Mouse (Mus musculus) liver, embryonic 14.5 days (tissue): ENCODE results near the gene Fgf10. TPM values are rescaled to one million over a fixed set of nuclear protein-coding genes. Genes with fewer than 3 reads are reported as not detected.

Source experiments
- ATAC-seq: fragments of 200-750 bp; cut with Nextera tagmentation; 2 replicates; pipeline ENCODE4 v1.8.0; 2017; ENCODE audit warnings: moderate number of reproducible peaks, mild to moderate bottlenecking, moderate library complexity; ENCODE audit not compliant: insufficient read depth
- DNase-seq, 3 experiments: peaks; one replicate each; pipeline ENCODE4 v3.0.0-alpha.2; 2012 to 2013; ENCODE audit warnings: low read depth in 3 of 3, low spot score in 3 of 3
- H3K27ac ChIP-seq: fragments of 300-500 bp; sonication (generic); 2 replicates; pipeline ENCODE4 v1.5.1; 2014; ENCODE audit warnings: moderate library complexity, mild to moderate bottlenecking, control low read depth, inconsistent platforms
- H3K27me3 ChIP-seq: fragments of 300-500 bp; sonication (generic); 2 replicates; pipeline ENCODE4 v1.6.1; 2014; ENCODE audit warnings: mild to moderate bottlenecking, low read length, moderate library complexity; ENCODE audit not compliant: control insufficient read depth, insufficient read depth
- H3K36me3 ChIP-seq: fragments of 300-500 bp; sonication (generic); replicated peaks from 2 replicates; pipeline ENCODE4 v1.6.1; 2014; ENCODE audit warnings: low read depth; ENCODE audit not compliant: control insufficient read depth, insufficient read depth
- H3K4me1 ChIP-seq, 2 experiments: fragments of 200-500 bp in 1 of 2; fragments of 300-500 bp in 1 of 2; sonication (generic) in 1 of 2; replicated peaks; 2 replicates each; pipeline ENCODE4 v1.6.1; 2012 to 2014; ENCODE audit warnings: antibody characterized with exemption in 1 of 2, inconsistent platforms in 1 of 2, low read length in 1 of 2; ENCODE audit not compliant: control insufficient read depth in 2 of 2, insufficient read depth in 2 of 2
- H3K4me2 ChIP-seq: fragments of 300-500 bp; sonication (generic); 2 replicates; pipeline ENCODE4 v1.6.1; 2014; ENCODE audit warnings: low read depth, mild to moderate bottlenecking, control low read depth, moderate library complexity
- H3K4me3 ChIP-seq, 2 experiments: fragments of 200-500 bp in 1 of 2; fragments of 300-500 bp in 1 of 2; sonication (generic) in 1 of 2; 2 replicates each; pipeline ENCODE4 v1.5.1; 2012 to 2014; ENCODE audit warnings: low read depth in 2 of 2, low read length in 2 of 2, mild to moderate bottlenecking in 2 of 2, control low read depth in 1 of 2, inconsistent platforms in 1 of 2, moderate library complexity in 1 of 2; ENCODE audit not compliant: insufficient read depth in 1 of 2
- H3K9ac ChIP-seq: fragments of 300-500 bp; sonication (generic); replicated peaks from 2 replicates; pipeline ENCODE4 v1.6.1; 2014; ENCODE audit warnings: mild to moderate bottlenecking, control low read depth, moderate library complexity
- H3K9me3 ChIP-seq: fragments of 300-500 bp; sonication (generic); 2 replicates; pipeline ENCODE4 v1.6.1; 2016; ENCODE audit warnings: low read length, mixed read lengths; ENCODE audit not compliant: control insufficient read depth
- CTCF ChIP-seq: IDR thresholded peaks from 2 replicates; pipeline ENCODE4 v1.5.1; 2016; ENCODE audit warnings: antibody characterized with exemption, low read depth, control low read depth
- EP300 ChIP-seq: IDR thresholded peaks from 2 replicates; pipeline ENCODE4 v1.6.1; 2016; ENCODE audit warnings: antibody characterized with exemption, low read depth
- WGBS: fragments of 180-500 bp; shearing (Covaris S2); extraction: QIAGEN DNeasy Blood & Tissue Kit; methylation state at CpG from one replicate; pipeline ENCODE4 v1.1.7; 2014; ENCODE audit not compliant: insufficient replicate concordance; 5-methylcytosine and 5-hydroxymethylcytosine counted together
- polyA plus RNA-seq, 2 experiments: library from polyadenylated mRNA; depleted of rRNA in 1 of 2; stranded (reverse) in 1 of 2; unstranded in 1 of 2; fragments of >200 nt; fragmentation: Nextera tagmentation in 1 of 2; extraction: Ambion mirVana in 1 of 2; gene quantifications; 2 replicates each; pipeline versions ENCODE4 v1.2.1 to v1.2.3; 2012 to 2014

Gene Fgf10
- polyA plus RNA-seq, 2 experiments: 0.04 to 0.08 TPM

- H3K4me2 ChIP-seq: no peak overlapping the region
- no peak overlapping the region for H3K9ac ChIP-seq
- H3K36me3 ChIP-seq: no peaks in the 10 kb centered on the region
- H3K27ac ChIP-seq: no peak overlapping the region
- no peaks in the 10 kb centered on the region for H3K4me1 ChIP-seq
- WGBS: 72% methylated on average over 2 of the region's 2 CpGs
- H3K9me3 ChIP-seq: no peaks in the 10 kb centered on the region
- no peaks in the 10 kb centered on the region for H3K27me3 ChIP-seq
- ATAC-seq (no peak), DNase-seq (no peak)
- H3K4me3 ChIP-seq: no peak overlapping the region
- no peak for TF ChIP-seq EP300
Measured at GRCm38 (mm10) chr13:118739854-118740411, 70.3 kb downstream of the Fgf10 start.

GRCm38 (mm10) chr13:118742788-118743187 is 73.2 kb downstream of the Fgf10 start:
- 56% methylated on average over 4 of the region's 4 CpGs for WGBS
- Histone ChIP-seq H3K9me3 (no peaks in the 10 kb centered on the region), H3K27ac (no peak overlapping the region), H3K36me3 (no peaks in the 10 kb centered on the region), H3K4me3 (no peak overlapping the region), H3K4me2 (no peak overlapping the region), H3K4me1 (no peaks in the 10 kb centered on the region), H3K9ac (no peak overlapping the region), H3K27me3 (no peaks in the 10 kb centered on the region)
- TF ChIP-seq EP300 (no peak), CTCF (no peak)
- ATAC-seq (no peak), DNase-seq (no peak)

- H3K27me3 ChIP-seq: no peaks in the 10 kb centered on the region
- 60% methylated on average over 7 of the region's 7 CpGs for WGBS
- no peak for DNase-seq
- no peaks in the 10 kb centered on the region for H3K36me3 ChIP-seq
- no peak overlapping the region for H3K9ac ChIP-seq
- no peak overlapping the region for H3K4me2 ChIP-seq
- ATAC-seq: no peak
- no peak overlapping the region for H3K4me3 ChIP-seq
- no peaks in the 10 kb centered on the region for H3K9me3 ChIP-seq
- TF ChIP-seq EP300 (no peak), CTCF (no peak)
- H3K27ac ChIP-seq: no peak overlapping the region
- no peaks in the 10 kb centered on the region for H3K4me1 ChIP-seq
Measured at GRCm38 (mm10) chr13:118744806-118745205, 75.2 kb downstream of the Fgf10 start.

- Histone ChIP-seq H3K4me2 (no peak overlapping the region), H3K9me3 (no peaks in the 10 kb centered on the region), H3K9ac (no peak overlapping the region), H3K36me3 (no peaks in the 10 kb centered on the region), H3K27me3 (no peaks in the 10 kb centered on the region), H3K27ac (no peak overlapping the region), H3K4me3 (no peak overlapping the region), H3K4me1 (no peaks in the 10 kb centered on the region)
- ATAC-seq: no peak
- 63% methylated on average over 4 of the region's 4 CpGs for WGBS
- no peak for DNase-seq
- no peak for TF ChIP-seq EP300
- no peak for TF ChIP-seq CTCF
Measured at GRCm38 (mm10) chr13:118746427-118746826, 76.8 kb downstream of the Fgf10 start.

GRCm38 (mm10) chr13:118754024-118754423 is 84.4 kb downstream of the Fgf10 start:
- Histone ChIP-seq H3K9me3 (no peaks in the 10 kb centered on the region), H3K9ac (no peak overlapping the region), H3K27ac (no peak overlapping the region), H3K4me2 (no peak overlapping the region), H3K4me1 (no peaks in the 10 kb centered on the region), H3K36me3 (no peaks in the 10 kb centered on the region), H3K27me3 (no peaks in the 10 kb centered on the region), H3K4me3 (no peak overlapping the region)
- TF ChIP-seq CTCF (no peak), EP300 (no peak)
- 73% methylated on average over 4 of the region's 4 CpGs for WGBS
- ATAC-seq: no peak
- DNase-seq: no peak
